Mouse (Mus musculus) embryonic fibroblast, embryonic 13.5 days (primary cell): ENCODE data around the gene Vmn2r30. TPM values are rescaled to one million over a fixed set of nuclear protein-coding genes. Genes with fewer than 3 reads are reported as not detected.
A peak's percentile ranks its signal among the peaks of the same experiment; 100 is the strongest.
"Not testable (repeated sequence)": the region's sequence is repeated elsewhere in the genome, so short reads cannot be mapped to it uniquely, and the experiment has no call there.

Experiments used
- H3K27ac ChIP-seq: 2 replicates; pipeline ENCODE4 v1.5.1; 2012; ENCODE audit warnings: low read length, control low read depth, inconsistent platforms; ENCODE audit not compliant: insufficient read depth
- H3K4me1 ChIP-seq: 2 replicates; pipeline ENCODE4 v1.6.1; 2011; ENCODE audit warnings: low read length; ENCODE audit not compliant: control insufficient read depth, insufficient read depth
- H3K4me3 ChIP-seq: 2 replicates; pipeline ENCODE4 v1.5.1; 2011; ENCODE audit warnings: mild to moderate bottlenecking, control low read depth, low read length; ENCODE audit not compliant: insufficient read depth
- CTCF ChIP-seq: IDR thresholded peaks from 2 replicates; pipeline ENCODE4 v1.5.1; 2011; ENCODE audit warnings: mild to moderate bottlenecking, control low read depth, low read length, moderate library complexity, borderline replicate concordance; ENCODE audit not compliant: insufficient read depth
- POLR2A ChIP-seq: IDR thresholded peaks from 2 replicates; pipeline ENCODE4 v1.6.1; 2011; ENCODE audit warnings: low read depth, mild to moderate bottlenecking, control low read depth, low read length, moderate library complexity
- polyA plus RNA-seq: library from polyadenylated mRNA; stranded (reverse); fragments of >200 nt; gene quantifications from 2 replicates; pipeline ENCODE4 v1.2.4, GENCODE M21; 2011; ENCODE audit warnings: low read depth; ENCODE audit not compliant: missing spikeins, insufficient read length

Gene Vmn2r30
- polyA plus RNA-seq, result not detected in 2 replicates

- not testable (repeated sequence) for H3K27ac ChIP-seq, H3K4me1 ChIP-seq, H3K4me3 ChIP-seq
Measured at GRCm38 (mm10) chr7:7337509-7337908, at the start of gene Vmn2r30. TSS of gene Vmn2r30 (minus strand) at chr7:7337609.

DNA sequence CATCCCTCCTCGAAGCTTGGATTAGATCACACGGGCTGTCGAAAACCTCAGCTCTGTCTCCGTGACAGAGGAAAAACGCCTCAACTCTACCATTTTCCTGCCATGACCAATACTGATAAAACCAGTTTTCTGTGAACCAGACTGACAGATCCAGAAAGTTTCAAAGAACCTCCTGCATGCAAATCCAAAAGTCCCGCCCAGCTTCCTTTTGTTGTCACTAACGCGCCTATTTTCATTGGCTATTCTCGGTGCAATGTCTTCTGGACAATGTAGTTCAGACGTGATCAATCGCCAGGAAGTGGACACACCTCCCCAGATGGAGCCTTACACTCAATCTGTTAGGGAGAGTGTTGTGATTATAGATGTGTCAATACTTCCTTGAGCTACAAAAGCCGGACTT, 37.0 kb upstream of the Vmn2r30 start, which contains the start of gene Gm45783:
TSS of gene Gm45783 (minus strand) at position 143 of the 400 bp plus-strand sequence.
- H3K4me3 ChIP-seq, result not testable (repeated sequence)

DNA sequence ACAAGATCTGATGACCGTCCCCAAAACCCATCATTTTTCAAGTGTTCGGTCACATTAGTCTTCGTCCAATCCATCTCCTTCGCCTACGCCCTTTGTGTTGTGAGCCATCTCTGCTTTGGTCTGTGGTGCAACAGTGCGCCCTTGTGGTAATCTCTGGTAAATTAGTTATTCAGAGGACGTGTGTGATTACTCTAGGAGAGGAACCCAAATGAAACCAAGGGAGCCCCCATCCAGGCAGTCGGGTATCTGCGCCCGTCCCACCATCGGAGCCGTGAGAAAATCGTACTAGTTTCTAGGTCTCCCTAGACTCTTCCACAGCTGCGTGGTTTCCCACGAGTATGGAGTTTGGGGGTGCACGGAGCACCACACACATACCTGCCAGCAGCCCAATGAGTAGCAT, 41.8 kb downstream of the Vmn2r30 start:
- Histone ChIP-seq H3K27ac (no peak overlapping the region), H3K4me3 (no peak overlapping the region), H3K4me1 (no peaks in the 10 kb centered on the region)
- TF ChIP-seq CTCF (peak; percentile 47; the same call in 1 of the 2 replicates), POLR2A (no peak)

More for the DNA sequence above, 37.0 kb upstream of the Vmn2r30 start, which contains the start of gene Gm45783:
- not testable (repeated sequence) for H3K27ac ChIP-seq, H3K4me1 ChIP-seq

DNA sequence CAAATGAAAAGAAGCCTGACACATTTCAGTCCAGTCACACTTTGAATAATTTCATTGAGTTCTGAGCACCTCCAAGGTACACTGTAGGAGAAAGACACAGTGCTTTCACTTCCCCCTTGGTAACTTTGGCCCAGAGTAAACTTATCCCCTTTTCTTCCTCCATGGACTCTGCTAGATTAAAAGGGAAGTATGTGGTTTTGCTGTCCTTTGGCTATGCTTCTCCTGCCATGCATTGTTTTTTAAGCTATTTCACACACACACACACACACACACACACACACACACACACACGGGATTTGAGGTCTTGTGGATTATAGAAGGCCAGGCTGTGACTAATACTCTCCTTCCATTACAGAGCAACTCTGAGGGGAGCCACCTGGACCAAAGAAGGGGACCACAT, 56.0 kb downstream of the Vmn2r30 start:
- no peak overlapping the region for H3K27ac ChIP-seq

DNA sequence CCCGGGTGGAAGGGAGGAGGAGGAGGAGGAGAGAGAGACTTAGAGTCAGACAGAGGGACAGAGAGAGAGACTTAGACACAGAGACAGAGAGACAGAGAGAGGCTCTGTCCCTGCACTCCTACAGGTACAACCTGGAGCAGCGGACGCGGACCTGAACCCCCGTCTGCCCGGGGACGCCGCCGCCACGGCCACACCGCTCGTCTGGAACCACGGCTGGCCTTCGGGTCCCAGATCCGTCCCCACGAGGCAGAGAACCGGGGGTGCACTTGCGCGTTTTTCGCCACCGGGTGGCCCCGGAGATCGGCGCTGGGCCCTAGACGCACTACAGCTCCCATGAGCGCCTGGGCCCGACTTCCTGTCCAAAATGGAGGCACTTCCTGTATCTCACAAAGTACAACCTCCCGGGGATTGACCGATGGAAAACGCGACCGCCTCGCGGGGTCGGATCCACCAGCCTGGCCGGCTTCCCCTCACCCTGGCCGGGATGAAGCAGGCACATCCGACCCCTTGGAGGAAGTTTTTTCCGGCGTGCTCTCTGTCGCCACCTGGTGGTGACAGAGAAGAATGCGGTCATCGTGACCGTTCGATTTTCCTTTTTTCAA, 59.3 kb downstream of the Vmn2r30 start, which contains the start of gene Gm45844:
TSS of gene Gm45844 (minus strand) at position 324 of the 602 bp plus-strand sequence.
- H3K27ac ChIP-seq, H3K4me3 ChIP-seq, H3K4me1 ChIP-seq: not testable (repeated sequence)
- TF ChIP-seq CTCF, result peak; percentile 62

More for the DNA sequence above, 56.0 kb downstream of the Vmn2r30 start:
- Histone ChIP-seq H3K4me3 (no peak overlapping the region), H3K4me1 (no peaks in the 10 kb centered on the region)
- TF ChIP-seq POLR2A (no peak), CTCF (no peak)

DNA sequence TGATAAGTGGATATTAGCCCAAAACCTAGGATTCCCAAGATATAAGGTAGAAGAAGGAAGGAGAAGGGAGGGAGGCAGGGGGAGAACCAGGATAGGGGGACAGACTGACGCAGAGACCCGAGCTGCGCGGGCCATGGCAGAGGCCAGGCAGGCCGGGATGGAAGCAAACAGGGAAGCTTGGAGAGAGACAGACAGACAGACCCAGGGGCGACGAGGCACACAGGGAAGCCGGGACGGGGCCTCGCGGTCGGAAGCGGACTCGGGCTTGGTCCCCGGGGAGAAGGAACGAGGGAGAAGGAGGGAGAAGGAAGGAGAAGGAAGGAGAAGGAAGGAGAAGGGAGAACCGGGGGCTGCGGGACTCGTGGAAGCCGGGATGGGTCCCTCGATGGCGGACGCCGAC, 59.9 kb downstream of the Vmn2r30 start:
- H3K4me1 ChIP-seq, H3K4me3 ChIP-seq, H3K27ac ChIP-seq: not testable (repeated sequence)

Other genes with a start within 250 kb of the Vmn2r30 start
- 8.9 and 9.2 TPM in 2 replicates for gene Zfp954, start 216.1 kb downstream of the Vmn2r30 start, polyA plus RNA-seq
- 0.13 and 0.26 TPM in 2 replicates for gene Zfp773, start 200.9 kb downstream of the Vmn2r30 start, polyA plus RNA-seq
- 2.0 and 2.6 TPM in 2 replicates for gene Zfp418, start 166.3 kb downstream of the Vmn2r30 start, polyA plus RNA-seq
- 3.6 and 4.0 TPM in 2 replicates for gene Zfp772, start 127.6 kb downstream of the Vmn2r30 start, polyA plus RNA-seq
- gene Vmn2r29, start 90.3 kb downstream of the Vmn2r30 start, polyA plus RNA-seq, result 0.35 and 0.83 TPM in 2 replicates
- 2.0 and 2.1 TPM in 2 replicates for gene Gm45844, start 59.3 kb downstream of the Vmn2r30 start, polyA plus RNA-seq
- 40.2 and 45.4 TPM in 2 replicates for gene Clcn4, start 36.8 kb downstream of the Vmn2r30 start, polyA plus RNA-seq
- not detected in 2 replicates for gene Gm45783, start 37.0 kb upstream of the Vmn2r30 start, polyA plus RNA-seq
- not detected in 2 replicates for gene Vmn2r31, start 62.1 kb upstream of the Vmn2r30 start, polyA plus RNA-seq
- not detected in 2 replicates for gene Vmn2r32, start 142.4 kb upstream of the Vmn2r30 start, polyA plus RNA-seq
- not detected in 2 replicates for gene Vmn2r33, start 229.2 kb upstream of the Vmn2r30 start, polyA plus RNA-seq